8 mouse cellular contexts compared by ENCODE assay signal in the genomic region with DNA sequence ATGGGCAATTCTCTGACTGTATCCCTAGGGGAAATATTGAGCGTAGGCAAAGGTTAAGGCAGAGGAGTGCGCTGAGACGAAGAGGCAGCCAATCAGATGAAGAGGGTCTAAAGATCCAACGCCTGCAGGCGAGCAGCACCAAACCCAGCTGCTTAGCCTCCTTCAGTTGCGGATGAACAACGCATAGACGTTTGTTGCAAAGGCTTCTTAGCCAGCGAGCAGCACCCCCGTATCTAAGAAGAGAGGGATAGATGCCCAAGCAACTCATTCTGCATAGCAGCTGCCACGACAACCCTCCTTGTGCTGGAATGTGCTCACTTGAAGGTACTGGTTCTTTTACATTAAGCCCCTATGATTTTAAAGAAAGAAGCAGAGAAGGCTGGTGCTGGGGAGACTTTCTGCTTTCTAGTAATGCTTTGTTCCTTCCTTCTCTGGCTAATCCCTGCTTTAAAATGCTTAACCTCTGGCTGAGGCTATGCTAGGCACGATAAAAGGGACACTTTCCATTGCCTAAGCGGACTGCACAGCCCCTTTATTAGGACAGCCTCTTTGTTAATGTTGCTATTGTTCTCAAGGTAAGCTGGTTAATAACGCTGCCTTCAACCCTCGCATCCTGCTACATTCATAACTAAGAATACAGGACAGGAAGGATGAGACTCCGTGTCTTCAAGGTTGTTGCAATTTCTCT. TPM values are rescaled to one million over a fixed set of nuclear protein-coding genes. Genes with fewer than 3 reads are reported as not detected.
DNase-seq lines count a peak whose midpoint lies in the region; ATAC-seq lines count a peak whose summit lies in the region.

A gene (plus strand): TSS at position 155 of the 688 bp plus-strand sequence.

- H3K4me1 ChIP-seq in forebrain, embryonic 15.5 days = peaks cover 21% of the 10 kb centered on the region

- intact Hi-C loops in heart, postnatal 10 days (cut with DNase I) = no loop called here
- intact Hi-C loops in left cerebral cortex, postnatal 10 days (cut with DNase I) = loop anchor here (5.0 kb wide), 1 partner anchor 125 kb away; no protein-coding TSS in a partner anchor

- H3K9ac ChIP-seq in forebrain, embryonic 15.5 days (replicated peaks) = peak within 1 kb of the TSS; percentile 68

- under 1% methylated on average over 16 of the region's 16 CpGs for WGBS in forebrain, embryonic 15.5 days

- ATAC-seq in forebrain, embryonic 15.5 days (replicated peaks) = peak; percentile 94
- ATAC-seq in megakaryocyte progenitor cell, adult 5-6 weeks (replicated peaks; ENCODE audit: poor library complexity) = no peak

- no peak for DNase-seq in adrenal gland, adult 18-20 months (ENCODE audit: low spot score in 2 of 2)
- peak; percentile 82 for DNase-seq in brain, adult 2 months (ENCODE audit: low read depth, low spot score)
- no peak for DNase-seq in heart, postnatal 10 days
- peak; percentile 26 to 49 for DNase-seq in left cerebral cortex, postnatal 10 days (ENCODE audit: extremely low spot score in 1 of 2, low spot score in 2 of 2)
- DNase-seq in retina, adult 2 months (ENCODE audit: low read depth, low spot score) = peak; percentile 15
- DNase-seq in testis, postnatal 10 days (ENCODE audit: low spot score) = no peak

- no peaks in the 10 kb centered on the region; the same call in 1 of the 2 replicates for H3K36me3 ChIP-seq in forebrain, embryonic 15.5 days

- H3K9me3 ChIP-seq in forebrain, embryonic 15.5 days = no peaks in the 10 kb centered on the region

- peak within 1 kb of the TSS; percentile 41 for H3K4me2 ChIP-seq in forebrain, embryonic 15.5 days (replicated peaks)

- peak within 1 kb of the TSS; percentile 49 for H3K4me3 ChIP-seq in forebrain, embryonic 15.5 days

- peak within 1 kb of the TSS; percentile 92 for H3K27ac ChIP-seq in forebrain, embryonic 15.5 days (replicated peaks)

- no peaks in the 10 kb centered on the region for H3K27me3 ChIP-seq in forebrain, embryonic 15.5 days

RNA-seq across cellular contexts. Expression of the gene that starts here (rescaled TPM):
- 100 to 1,000 TPM; 110 to 130 TPM for total RNA-seq in adrenal gland, adult 18-20 months (2021)
- polyA plus RNA-seq in forebrain, embryonic 15.5 days (2015; fragmentation: Nextera tagmentation; extraction: Ambion mirVana) = 100 and 106 TPM in 2 replicates
- 100 to 1,000 TPM; 665 to 789 TPM for total RNA-seq in heart, postnatal 10 days (2021)
- 100 to 1,000 TPM; 188 to 191 TPM for total RNA-seq in left cerebral cortex, postnatal 10 days (2021)
- total RNA-seq in megakaryocyte progenitor cell, adult 5-6 weeks (2015) = 0.32 TPM in 1 of 2 replicates, not detected in the other
- total RNA-seq in megakaryocyte progenitor cell, adult 5-6 weeks (2017) = not detected in 2 replicates

Comparison
In these comparisons a context has a peak if more than half of its experiments do, and no peak if none do; other contexts are left out.
1. RNA of the gene that starts here (total RNA-seq): 665 to 789 TPM in heart, postnatal 10 days, 188 to 191 TPM in left cerebral cortex, postnatal 10 days and 110 to 130 TPM in adrenal gland, adult 18-20 months; 0.32 TPM in megakaryocyte progenitor cell, adult 5-6 weeks; every median in the first group is over 10 times any median in the second.
2. DNase-seq: peak in brain, adult 2 months (single experiment), left cerebral cortex, postnatal 10 days (2 of 2) and retina, adult 2 months (single experiment); none in adrenal gland, adult 18-20 months (0 of 2), heart, postnatal 10 days (0 of 2) and testis, postnatal 10 days (single experiment).